Mouse (Mus musculus): ENCODE results near the gene Mob2.

- TF ChIP-seq CTCF (IDR thresholded peaks at IDR 0.05; ENCODE audit: low read depth): no peak
- TF ChIP-seq EP300 (optimal IDR thresholded peaks at IDR 0.05): no peak
These were observed 60.2 kb downstream of the Mob2 start for GRCm38 (mm10) chr7:142000661-142001060.
